Mouse (Mus musculus) lung, adult 2 months (tissue): Measurements from ENCODE around the gene Rdh9. TPM values are rescaled to one million over a fixed set of nuclear protein-coding genes. Genes with fewer than 3 reads are reported as not detected.

Experiments
- DNase-seq: peaks from one replicate; pipeline ENCODE4 v3.0.0; 2022
- H3K4me1 ChIP-seq: fragments of 200-500 bp; 2 replicates; pipeline ENCODE4 v1.6.1; 2011; ENCODE audit warnings: low read length; ENCODE audit not compliant: control insufficient read depth, insufficient read depth
- H3K4me3 ChIP-seq: fragments of 200-500 bp; replicated peaks from 2 replicates; pipeline ENCODE3; 2011; ENCODE audit warnings: low read depth, mild to moderate bottlenecking, control low read depth, low read length; ENCODE audit errors: extremely low read depth
- CTCF ChIP-seq: fragments of 200-500 bp; IDR thresholded peaks from 2 replicates; pipeline ENCODE4 v1.5.1; 2011; ENCODE audit warnings: mild to moderate bottlenecking, low read length, control low read depth; ENCODE audit not compliant: insufficient read depth
- POLR2A ChIP-seq: fragments of 200-500 bp; IDR thresholded peaks from 2 replicates; pipeline ENCODE4 v1.6.1; 2011; ENCODE audit warnings: low read depth, mild to moderate bottlenecking, control low read depth, low read length, borderline replicate concordance; ENCODE audit errors: extremely low read depth
- WGBS: fragments of 180-500 bp; shearing (Covaris S2); methylation state at CpG from one replicate; pipeline ENCODE4 v1.1.7; 2018; 5-methylcytosine and 5-hydroxymethylcytosine counted together
- polyA plus RNA-seq: library from polyadenylated mRNA; depleted of rRNA; stranded (reverse); fragments of >200 nt; gene quantifications from 2 replicates; pipeline ENCODE4 v1.2.3, GENCODE M21; 2012; rRNA removed

Gene Rdh9
- polyA plus RNA-seq, 1 experiment, result not detected

DNA sequence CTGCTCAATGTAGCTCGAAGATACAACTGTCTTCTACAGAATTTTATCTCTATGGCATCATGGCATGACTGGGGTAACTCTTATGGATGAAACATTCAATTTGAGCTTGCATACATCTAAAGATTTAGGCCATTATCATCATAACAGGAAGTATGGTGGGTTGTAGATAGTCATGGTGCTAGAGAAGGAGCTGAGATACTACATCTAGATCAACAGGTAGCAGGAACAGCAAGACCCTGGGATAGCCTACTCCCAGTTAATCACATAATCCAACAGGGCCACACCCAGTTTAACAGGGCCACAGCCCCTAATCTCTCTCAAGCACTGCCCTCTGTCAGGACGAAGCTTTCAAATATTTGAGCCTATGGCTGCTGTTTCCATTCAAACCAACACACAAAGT, 64.6 kb downstream of the Rdh9 start:
- WGBS, result 65% methylated on average over 2 of the region's 2 CpGs
- no peak for DNase-seq
- no peaks in the 10 kb centered on the region for H3K4me1 ChIP-seq
- TF ChIP-seq POLR2A (no peak), CTCF (no peak)
- H3K4me3 ChIP-seq, result no peak overlapping the region

Other genes starting within 250 kb of the Rdh9 start
- 0.23 and 0.24 TPM in 2 replicates for gene Nxph4, start 241.8 kb upstream of the Rdh9 start, polyA plus RNA-seq
- 215 and 248 TPM in 2 replicates for gene Lrp1, start 155.2 kb upstream of the Rdh9 start, polyA plus RNA-seq
- 92.3 and 123 TPM in 2 replicates for gene Stat6, start 133.4 kb upstream of the Rdh9 start, polyA plus RNA-seq
- gene Nemp1, start 109.5 kb upstream of the Rdh9 start, polyA plus RNA-seq, result 2.7 and 3.6 TPM in 2 replicates
- gene Nab2, start 107.8 kb upstream of the Rdh9 start, polyA plus RNA-seq, result 32.8 and 35.1 TPM in 2 replicates
- 0.11 and 0.77 TPM in 2 replicates for gene Myo1a, start 71.2 kb upstream of the Rdh9 start, polyA plus RNA-seq
- not detected in 2 replicates for gene Tac2, start 51.9 kb upstream of the Rdh9 start, polyA plus RNA-seq
- 8.7 and 10.5 TPM in 2 replicates for gene Zbtb39, start 36.8 kb upstream of the Rdh9 start, polyA plus RNA-seq
- 31.1 and 51.3 TPM in 2 replicates for gene Gpr182, start 24.7 kb upstream of the Rdh9 start, polyA plus RNA-seq
- 0.05 and 0.11 TPM in 2 replicates for gene Rdh1, start 16.7 kb upstream of the Rdh9 start, polyA plus RNA-seq
- gene Rdh16f1, start 16.6 kb upstream of the Rdh9 start, polyA plus RNA-seq, result 0.07 and 0.14 TPM in 2 replicates
- 0.04 and 0.09 TPM in 2 replicates for gene Rdh16, start 24.8 kb downstream of the Rdh9 start, polyA plus RNA-seq
- gene Rdh19, start 73.5 kb downstream of the Rdh9 start, polyA plus RNA-seq, result not detected in 2 replicates
- gene Rdh16f2, start 90.1 kb downstream of the Rdh9 start, polyA plus RNA-seq, result not detected in 2 replicates
- gene Rdh7, start 112.4 kb downstream of the Rdh9 start, polyA plus RNA-seq, result 0.12 and 0.72 TPM in 2 replicates
- 2.9 TPM in 1 of 2 replicates, not detected in the other for gene Sdr9c7, start 122.1 kb downstream of the Rdh9 start, polyA plus RNA-seq
- 0.56 TPM in 1 of 2 replicates, not detected in the other for gene Hsd17b6, start 231.2 kb downstream of the Rdh9 start, polyA plus RNA-seq
- gene Prim1, start 238.8 kb downstream of the Rdh9 start, polyA plus RNA-seq, result 1.4 and 2.3 TPM in 2 replicates